Mouse (Mus musculus) megakaryocyte, embryonic 14.5 days (primary cell): ENCODE data around the gene Sumo2.

Source experiments
- FLI1 ChIP-seq: IDR thresholded peaks from 2 replicates; pipeline ENCODE4 v1.6.1; 2012; ENCODE audit warnings: low read length, inconsistent platforms, mixed read lengths
- GATA1 ChIP-seq: IDR thresholded peaks from 3 replicates; pipeline ENCODE4 v1.6.1; 2012; ENCODE audit warnings: mixed read lengths, low read length, inconsistent platforms, borderline replicate concordance

DNA sequence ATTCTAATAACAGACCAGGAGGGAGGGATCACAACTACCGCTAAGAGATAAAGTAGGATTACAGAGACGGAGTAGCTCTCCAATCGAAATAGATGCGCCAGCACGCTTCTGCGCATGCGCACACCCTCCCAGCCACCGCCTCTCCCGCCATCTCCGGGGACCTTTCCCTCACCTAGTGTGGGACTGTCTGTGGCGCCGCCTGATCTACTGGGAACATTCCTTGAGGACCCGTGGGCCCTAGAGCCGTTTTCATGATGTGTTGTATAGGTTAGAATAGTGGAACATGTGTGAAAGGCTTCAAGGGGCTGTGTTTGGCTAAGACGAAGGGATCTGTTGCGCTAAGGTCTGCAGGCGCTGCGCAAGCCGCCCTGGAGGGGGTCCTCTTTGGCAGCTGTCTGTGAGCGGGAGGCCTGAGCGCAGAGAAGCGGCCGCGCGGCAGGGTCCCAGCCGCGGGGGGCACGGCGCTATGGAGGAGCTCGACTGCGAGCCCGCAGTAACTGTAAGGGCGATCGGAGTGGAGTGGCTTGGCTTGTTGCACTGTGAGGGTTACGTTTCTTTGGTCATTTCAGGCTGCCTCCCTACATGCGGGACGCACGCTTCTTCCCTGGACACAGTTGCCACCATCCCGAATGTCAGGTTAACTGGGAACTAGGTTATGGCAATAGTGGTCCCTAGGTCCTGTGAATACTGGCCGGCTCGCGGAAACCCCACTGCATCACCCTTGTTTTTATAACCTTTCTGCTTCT, 28.2 kb upstream of the Sumo2 start, which contains the start of gene Nup85:
- peak; percentile 76; the same call in 2 of the 3 replicates for TF ChIP-seq GATA1
- no peak for TF ChIP-seq FLI1
